Mouse (Mus musculus): ENCODE measurements around the gene Nisch.

GRCm38 (mm10) chr14:31165010-31165409 lies 51.7 kb downstream of the Nisch start:
- TF ChIP-seq GATA1 (IDR thresholded peaks at IDR 0.05; ENCODE audit: low read length) (no peak), TAL1 (IDR thresholded peaks at IDR 0.05; ENCODE audit: low read length) (no peak)
